Mouse (Mus musculus) adipocyte (in vitro differentiated cells): Measurements from ENCODE around the gene Foxo3.

ENCODE experiments used
- DNase-seq: peaks from one replicate; pipeline ENCODE4 v3.0.0-alpha.2; 2016; ENCODE audit warnings: low spot score

Gene Foxo3

GRCm38 (mm10) chr10:42276507-42277345, at the start of gene Foxo3:
Gene Foxo3 (minus strand): TSS chr10:42276755.
- peak; percentile 89 for DNase-seq

- no peak for DNase-seq
Measured at GRCm38 (mm10) chr10:42325305-42325704, 48.8 kb upstream of the Foxo3 start.

- DNase-seq = no peak
Measured at GRCm38 (mm10) chr10:42323978-42324377, 47.4 kb upstream of the Foxo3 start.

- DNase-seq = no peak
Measured at GRCm38 (mm10) chr10:42313222-42313786, 36.7 kb upstream of the Foxo3 start.

GRCm38 (mm10) chr10:42312557-42312956, 36.0 kb upstream of the Foxo3 start:
- DNase-seq = no peak

- no peak for DNase-seq
Measured at GRCm38 (mm10) chr10:42308687-42308987, 32.1 kb upstream of the Foxo3 start.

- DNase-seq = peak; percentile 64
Measured at GRCm38 (mm10) chr10:42307980-42308686, 31.6 kb upstream of the Foxo3 start.

GRCm38 (mm10) chr10:42306422-42306821, 29.9 kb upstream of the Foxo3 start:
- no peak for DNase-seq

- no peak for DNase-seq
Measured at GRCm38 (mm10) chr10:42300805-42301204, 24.2 kb upstream of the Foxo3 start.

GRCm38 (mm10) chr10:42299967-42300366, 23.4 kb upstream of the Foxo3 start:
- no peak for DNase-seq

GRCm38 (mm10) chr10:42299426-42299825, 22.9 kb upstream of the Foxo3 start:
- DNase-seq = no peak

GRCm38 (mm10) chr10:42297954-42298353, 21.4 kb upstream of the Foxo3 start:
- no peak for DNase-seq

GRCm38 (mm10) chr10:42297109-42297508, 20.6 kb upstream of the Foxo3 start:
- no peak for DNase-seq

- no peak for DNase-seq
Measured at GRCm38 (mm10) chr10:42296559-42296958, 20.0 kb upstream of the Foxo3 start.

- DNase-seq = peak; percentile 87
Measured at GRCm38 (mm10) chr10:42295028-42295427, 18.5 kb upstream of the Foxo3 start.

- no peak for DNase-seq
Measured at GRCm38 (mm10) chr10:42294392-42294791, 17.8 kb upstream of the Foxo3 start.

GRCm38 (mm10) chr10:42293877-42294276, 17.3 kb upstream of the Foxo3 start:
- DNase-seq = no peak

- DNase-seq = no peak
Measured at GRCm38 (mm10) chr10:42291360-42291759, 14.8 kb upstream of the Foxo3 start.

- no peak for DNase-seq
Measured at GRCm38 (mm10) chr10:42287666-42288065, 11.1 kb upstream of the Foxo3 start.

GRCm38 (mm10) chr10:42278307-42278850, 1.8 kb upstream of the Foxo3 start:
- no peak for DNase-seq

GRCm38 (mm10) chr10:42277476-42278306, 1.1 kb upstream of the Foxo3 start:
- DNase-seq = peak; percentile 98
